Mouse (Mus musculus) kidney, postnatal 0 days (tissue): ENCODE measurements around the gene Hcar1. TPM values are rescaled to one million over a fixed set of nuclear protein-coding genes. Genes with fewer than 3 reads are reported as not detected.

ENCODE experiments used
- ATAC-seq: fragments of 200-750 bp; cut with Nextera tagmentation; replicated peaks from 2 replicates; pipeline ENCODE4 v1.8.0; 2017; ENCODE audit warnings: low read depth, moderate number of reproducible peaks, moderate TSS enrichment, moderate library complexity; ENCODE audit not compliant: low FRiP score
- DNase-seq: peaks from one replicate; pipeline ENCODE4 v3.0.0-alpha.2; 2016; ENCODE audit warnings: low spot score
- H3K27ac ChIP-seq: fragments of 300-500 bp; sonication (generic); 2 replicates; pipeline ENCODE4 v1.5.1; 2014; ENCODE audit warnings: mild to moderate bottlenecking
- H3K27me3 ChIP-seq: fragments of 300-500 bp; sonication (generic); 2 replicates; pipeline ENCODE4 v1.6.1; 2014; ENCODE audit warnings: low read length, mixed read lengths; ENCODE audit not compliant: insufficient read depth
- H3K36me3 ChIP-seq: fragments of 300-500 bp; sonication (generic); 2 replicates; pipeline ENCODE4 v1.6.1; 2014; ENCODE audit warnings: low read length, mixed read lengths; ENCODE audit not compliant: insufficient read depth
- H3K4me1 ChIP-seq: fragments of 300-500 bp; sonication (generic); replicated peaks from 2 replicates; pipeline ENCODE4 v1.6.1; 2014; ENCODE audit warnings: antibody characterized with exemption, low read length, mixed read lengths; ENCODE audit not compliant: insufficient read depth
- H3K4me2 ChIP-seq: fragments of 300-500 bp; sonication (generic); 2 replicates; pipeline ENCODE4 v1.6.1; 2014; ENCODE audit warnings: mild to moderate bottlenecking, low read length, moderate library complexity, mixed read lengths
- H3K4me3 ChIP-seq: fragments of 300-500 bp; sonication (generic); replicated peaks from 2 replicates; pipeline ENCODE4 v1.5.1; 2014; ENCODE audit warnings: low read depth, low read length
- H3K9ac ChIP-seq: fragments of 300-500 bp; sonication (generic); 2 replicates; pipeline ENCODE4 v1.6.1; 2014; ENCODE audit warnings: low read depth, low read length
- H3K9me3 ChIP-seq: fragments of 300-500 bp; sonication (generic); replicated peaks from 2 replicates; pipeline ENCODE4 v1.6.1; 2016; ENCODE audit warnings: low read length, inconsistent platforms, mixed read lengths
- CTCF ChIP-seq: IDR thresholded peaks from 2 replicates; pipeline ENCODE4 v1.5.1; 2016; ENCODE audit warnings: antibody characterized with exemption, low read depth, mild to moderate bottlenecking, moderate library complexity
- WGBS: fragments of 180-500 bp; shearing (Covaris S2); extraction: QIAGEN DNeasy Blood & Tissue Kit; methylation state at CpG from one replicate; pipeline ENCODE4 v1.1.7; 2014; 5-methylcytosine and 5-hydroxymethylcytosine counted together
- polyA plus RNA-seq: library from polyadenylated mRNA; unstranded; fragments of >200 nt; fragmentation: Nextera tagmentation; extraction: Ambion mirVana; gene quantifications from 2 replicates; pipeline ENCODE4 v1.2.1, GENCODE M21; 2015

Hcar1 gene
- polyA plus RNA-seq, 1 experiment from 2014 or later = 3.6 TPM

- H3K27me3 ChIP-seq = no peaks in the 10 kb centered on the region
- no peak for TF ChIP-seq CTCF
Observed at GRCm38 (mm10) chr5:123874177-123874576, 5.6 kb downstream of the Hcar1 start.

GRCm38 (mm10) chr5:123869615-123870014 is 10.2 kb downstream of the Hcar1 start:
- no peak overlapping the region for H3K4me3 ChIP-seq
- H3K4me2 ChIP-seq = no peak overlapping the region
- no peaks in the 10 kb centered on the region for H3K9me3 ChIP-seq
- DNase-seq (no peak), ATAC-seq (no peak)
- no peak for TF ChIP-seq CTCF
- no peak overlapping the region for H3K27ac ChIP-seq
- H3K4me1 ChIP-seq = no peaks in the 10 kb centered on the region
- no peaks in the 10 kb centered on the region for H3K36me3 ChIP-seq
- no peak overlapping the region for H3K9ac ChIP-seq
- H3K27me3 ChIP-seq = no peaks in the 10 kb centered on the region
- WGBS = 85% methylated on average over 4 of the region's 4 CpGs

More at GRCm38 (mm10) chr5:123874177-123874576, 5.6 kb downstream of the Hcar1 start:
- Histone ChIP-seq H3K9me3 (no peaks in the 10 kb centered on the region), H3K27ac (no peak overlapping the region), H3K4me1 (peaks cover 19% of the 10 kb centered on the region), H3K9ac (no peak overlapping the region), H3K36me3 (no peaks in the 10 kb centered on the region), H3K4me3 (no peak overlapping the region), H3K4me2 (no peak overlapping the region)
- DNase-seq (no peak), ATAC-seq (no peak)
- 87% methylated on average over 5 of the region's 5 CpGs for WGBS

- TF ChIP-seq CTCF = no peak
- no peaks in the 10 kb centered on the region for H3K36me3 ChIP-seq
- no peak overlapping the region for H3K27ac ChIP-seq
- no peak overlapping the region for H3K9ac ChIP-seq
- ATAC-seq (no peak), DNase-seq (no peak)
- no peak overlapping the region for H3K4me3 ChIP-seq
- H3K4me2 ChIP-seq = no peak overlapping the region
- no peaks in the 10 kb centered on the region for H3K27me3 ChIP-seq
- H3K9me3 ChIP-seq = no peaks in the 10 kb centered on the region
- H3K4me1 ChIP-seq = no peaks in the 10 kb centered on the region
- 86% methylated on average over 4 of the region's 4 CpGs for WGBS
Observed at GRCm38 (mm10) chr5:123866457-123866856, 13.4 kb downstream of the Hcar1 start.

GRCm38 (mm10) chr5:123865365-123865764 is 14.5 kb downstream of the Hcar1 start, which contains the start of gene Hcar2:
Hcar2 (minus strand) TSS chr5:123865499.
- Histone ChIP-seq H3K4me3 (no peak within 1 kb of the TSS), H3K4me2 (no peak within 1 kb of the TSS), H3K9me3 (no peaks in the 10 kb centered on the region), H3K9ac (no peak within 1 kb of the TSS), H3K36me3 (no peaks in the 10 kb centered on the region), H3K27me3 (no peaks in the 10 kb centered on the region), H3K4me1 (no peaks in the 10 kb centered on the region), H3K27ac (no peak within 1 kb of the TSS)
- ATAC-seq = no peak
- no peak for TF ChIP-seq CTCF
- 75% methylated on average over 12 of the region's 12 CpGs for WGBS
- DNase-seq = no peak

GRCm38 (mm10) chr5:123863934-123864333 is 15.9 kb downstream of the Hcar1 start:
- Histone ChIP-seq H3K4me2 (no peak overlapping the region), H3K36me3 (no peaks in the 10 kb centered on the region), H3K9ac (no peak overlapping the region), H3K9me3 (no peaks in the 10 kb centered on the region), H3K4me1 (no peaks in the 10 kb centered on the region), H3K27ac (no peak overlapping the region), H3K4me3 (no peak overlapping the region), H3K27me3 (no peaks in the 10 kb centered on the region)
- 91% methylated on average over 14 of the region's 14 CpGs for WGBS
- DNase-seq = no peak
- TF ChIP-seq CTCF = no peak
- ATAC-seq = no peak

GRCm38 (mm10) chr5:123862374-123863350 is 17.2 kb downstream of the Hcar1 start:
- H3K4me2 ChIP-seq = peak overlapping the region; percentile 14; the same call in 1 of the 2 replicates
- H3K4me3 ChIP-seq = no peak overlapping the region
- H3K36me3 ChIP-seq = no peaks in the 10 kb centered on the region
- no peaks in the 10 kb centered on the region for H3K27me3 ChIP-seq
- no peak overlapping the region for H3K9ac ChIP-seq
- ATAC-seq (no peak), DNase-seq (no peak)
- 63% methylated on average over 15 of the region's 15 CpGs for WGBS
- no peak overlapping the region for H3K27ac ChIP-seq
- H3K4me1 ChIP-seq = no peaks in the 10 kb centered on the region
- TF ChIP-seq CTCF = no peak
- no peaks in the 10 kb centered on the region for H3K9me3 ChIP-seq
